Mouse (Mus musculus) ES-Bruce4 (cell line): ENCODE measurements around the gene Plcb4. TPM values are rescaled to one million over a fixed set of nuclear protein-coding genes. Genes with fewer than 3 reads are reported as not detected.

Experiments used
- H3K27ac ChIP-seq: 2 replicates; pipeline ENCODE4 v1.5.1; 2012; ENCODE audit warnings: low read length, inconsistent platforms; ENCODE audit not compliant: insufficient read depth
- H3K27me3 ChIP-seq: 2 replicates; pipeline ENCODE4 v1.6.1; 2012; ENCODE audit warnings: mild to moderate bottlenecking, low read length, inconsistent platforms; ENCODE audit not compliant: control insufficient read depth, poor library complexity, insufficient read depth, severe bottlenecking
- H3K36me3 ChIP-seq: 2 replicates; pipeline ENCODE4 v1.6.1; 2012; ENCODE audit warnings: inconsistent platforms, mild to moderate bottlenecking, low read length, moderate library complexity; ENCODE audit not compliant: control insufficient read depth, poor library complexity, insufficient read depth, severe bottlenecking
- H3K4me1 ChIP-seq: one replicate; pipeline ENCODE4 v1.8.1; 2011; ENCODE audit warnings: low read length; ENCODE audit not compliant: control insufficient read depth, insufficient read depth
- H3K4me3 ChIP-seq: 2 replicates; pipeline ENCODE4 v1.5.1; 2011; ENCODE audit warnings: low read depth, mild to moderate bottlenecking, low read length
- H3K9ac ChIP-seq: 2 replicates; pipeline ENCODE4 v1.6.1; 2012; ENCODE audit warnings: low read depth, mild to moderate bottlenecking, inconsistent platforms; ENCODE audit not compliant: poor library complexity, severe bottlenecking
- H3K9me3 ChIP-seq: replicated peaks from 2 replicates; pipeline ENCODE4 v1.6.1; 2012; ENCODE audit warnings: mild to moderate bottlenecking, low read length, inconsistent platforms; ENCODE audit not compliant: control insufficient read depth, poor library complexity, insufficient read depth, severe bottlenecking
- CTCF ChIP-seq: IDR thresholded peaks from one replicate; pipeline ENCODE4 v1.8.1; 2011; ENCODE audit warnings: low read depth, low read length
- EP300 ChIP-seq: IDR thresholded peaks from 2 replicates; pipeline ENCODE4 v1.6.1; 2011; ENCODE audit warnings: low read depth, low read length; ENCODE audit not compliant: insufficient read depth
- POLR2A ChIP-seq: IDR thresholded peaks from one replicate; pipeline ENCODE4 v1.8.1; 2011; ENCODE audit warnings: low read length; ENCODE audit not compliant: insufficient read depth
- polyA plus RNA-seq: library from polyadenylated mRNA; stranded (reverse); fragments of >200 nt; gene quantifications from 2 replicates; pipeline ENCODE4 v1.2.4, GENCODE M21; 2011; ENCODE audit warnings: low read depth; ENCODE audit not compliant: missing spikeins, insufficient read depth, insufficient read length

Gene Plcb4
- polyA plus RNA-seq, 1 experiment: 19.3 TPM

GRCm38 (mm10) chr2:135660816-135661215, 2.0 kb downstream of the Plcb4 start:
- TF ChIP-seq EP300 (no peak), CTCF (no peak), POLR2A (no peak)
- no peak overlapping the region for H3K27ac ChIP-seq
- H3K9ac ChIP-seq: no peak overlapping the region
- no peaks in the 10 kb centered on the region; the same call in 1 of the 2 replicates for H3K9me3 ChIP-seq
- peaks cover 1% of the 10 kb centered on the region for H3K4me1 ChIP-seq
- no peaks in the 10 kb centered on the region for H3K27me3 ChIP-seq
- H3K4me3 ChIP-seq: no peak overlapping the region
- H3K36me3 ChIP-seq: no peaks in the 10 kb centered on the region

GRCm38 (mm10) chr2:135663785-135664184, 5.0 kb downstream of the Plcb4 start:
- H3K36me3 ChIP-seq: no peaks in the 10 kb centered on the region; the same call in 1 of the 2 replicates
- H3K4me1 ChIP-seq: no peaks in the 10 kb centered on the region
- no peak overlapping the region for H3K27ac ChIP-seq
- TF ChIP-seq EP300 (no peak), CTCF (no peak), POLR2A (no peak)
- H3K4me3 ChIP-seq: no peak overlapping the region
- no peaks in the 10 kb centered on the region for H3K27me3 ChIP-seq
- no peak overlapping the region for H3K9ac ChIP-seq
- no peaks in the 10 kb centered on the region; the same call in 1 of the 2 replicates for H3K9me3 ChIP-seq

- Histone ChIP-seq H3K27ac (no peak overlapping the region), H3K9ac (no peak overlapping the region), H3K27me3 (no peaks in the 10 kb centered on the region), H3K36me3 (no peaks in the 10 kb centered on the region; the same call in 1 of the 2 replicates), H3K9me3 (no peaks in the 10 kb centered on the region; the same call in 1 of the 2 replicates), H3K4me3 (no peak overlapping the region), H3K4me1 (no peaks in the 10 kb centered on the region)
- no peak for TF ChIP-seq POLR2A
- no peak for TF ChIP-seq EP300
- TF ChIP-seq CTCF: no peak
Observed at GRCm38 (mm10) chr2:135667496-135667895, 8.7 kb downstream of the Plcb4 start.

GRCm38 (mm10) chr2:135672459-135673104, 13.8 kb downstream of the Plcb4 start:
- Histone ChIP-seq H3K36me3 (no peaks in the 10 kb centered on the region), H3K27ac (no peak overlapping the region), H3K9ac (no peak overlapping the region), H3K4me3 (no peak overlapping the region), H3K4me1 (no peaks in the 10 kb centered on the region), H3K9me3 (no peaks in the 10 kb centered on the region), H3K27me3 (no peaks in the 10 kb centered on the region)
- TF ChIP-seq EP300: no peak
- TF ChIP-seq POLR2A: no peak
- no peak for TF ChIP-seq CTCF

GRCm38 (mm10) chr2:135673649-135674048, 14.8 kb downstream of the Plcb4 start:
- H3K27me3 ChIP-seq: no peaks in the 10 kb centered on the region
- no peaks in the 10 kb centered on the region for H3K36me3 ChIP-seq
- TF ChIP-seq CTCF (no peak), POLR2A (no peak), EP300 (no peak)
- H3K4me3 ChIP-seq: no peak overlapping the region
- no peak overlapping the region for H3K27ac ChIP-seq
- H3K9me3 ChIP-seq: no peaks in the 10 kb centered on the region
- H3K4me1 ChIP-seq: no peaks in the 10 kb centered on the region
- no peak overlapping the region for H3K9ac ChIP-seq

- Histone ChIP-seq H3K9ac (no peak overlapping the region), H3K9me3 (no peaks in the 10 kb centered on the region), H3K27me3 (no peaks in the 10 kb centered on the region), H3K27ac (no peak overlapping the region), H3K4me1 (peaks cover 2% of the 10 kb centered on the region), H3K36me3 (no peaks in the 10 kb centered on the region), H3K4me3 (no peak overlapping the region)
- TF ChIP-seq POLR2A (no peak), EP300 (no peak), CTCF (no peak)
Observed at GRCm38 (mm10) chr2:135675284-135675683, 16.5 kb downstream of the Plcb4 start.
